Mouse (Mus musculus): Measurements from ENCODE around the gene Pigu.

The Pigu gene

DNA sequence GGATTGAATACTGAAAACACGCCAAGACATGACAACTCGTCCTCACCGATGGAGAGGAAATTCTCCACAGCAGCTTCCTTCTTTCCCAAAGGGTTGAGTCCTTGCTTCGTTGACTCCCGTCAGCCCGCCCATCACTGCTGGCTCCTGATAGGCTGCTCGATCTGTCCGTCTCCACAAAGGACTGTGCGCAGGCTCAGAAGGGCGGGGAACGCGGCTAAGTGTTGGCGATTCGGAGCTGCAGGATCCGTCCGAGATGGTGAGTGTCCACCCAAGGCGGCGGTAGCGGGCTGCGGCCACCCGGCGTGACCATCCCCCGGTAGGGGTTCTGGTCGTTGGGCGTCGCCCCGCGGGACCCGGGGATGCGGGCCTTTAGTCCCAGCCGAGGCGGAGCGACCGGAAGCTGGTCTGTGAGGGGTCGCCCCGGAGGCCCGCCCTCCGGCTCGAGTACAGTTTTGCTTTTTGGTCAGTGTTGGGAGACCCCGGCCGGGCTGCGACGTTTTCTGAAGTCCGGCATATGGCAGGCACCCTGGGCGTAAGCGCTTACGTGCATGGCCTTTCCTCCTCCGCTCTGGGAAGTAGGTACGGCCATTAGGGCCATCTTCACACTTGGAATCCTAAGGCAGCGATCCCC is 120.8 kb downstream of the Pigu start, which contains the start of gene Dynlrb1:
TSS of gene Dynlrb1 (plus strand) at position 172 of the 631 bp plus-strand sequence.
- peak; percentile 100 for DNase-seq (ENCODE audit: low spot score)

DNA sequence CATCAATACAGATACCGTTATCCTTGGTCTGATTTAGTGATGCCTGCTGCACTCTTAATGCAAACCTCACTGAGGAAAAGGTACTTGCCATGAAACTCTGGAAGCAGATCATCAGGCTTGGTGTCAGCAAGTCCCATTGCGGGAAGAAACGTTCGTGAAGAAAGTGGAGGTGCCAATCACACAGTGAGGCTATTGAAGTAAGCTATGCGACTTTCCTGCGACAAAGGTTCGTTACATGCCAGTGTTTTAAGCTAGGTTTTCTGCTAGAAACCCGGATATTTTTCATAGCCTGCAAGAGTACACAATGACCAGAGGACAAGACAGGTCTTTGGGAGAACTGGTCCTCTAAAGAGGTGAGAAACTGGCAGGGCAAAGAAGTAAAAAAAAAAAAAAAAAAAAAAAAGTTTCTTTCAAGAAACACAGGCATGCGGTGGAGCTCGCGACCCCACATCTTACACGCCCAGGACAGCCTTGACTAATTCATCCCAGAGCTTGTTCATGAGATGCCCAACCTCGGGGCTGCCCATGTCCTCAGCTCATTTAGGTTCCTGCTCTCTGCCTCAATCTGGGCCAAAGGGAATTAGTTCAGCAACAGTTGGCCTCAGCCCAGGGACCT is 121.4 kb downstream of the Pigu start:
- DNase-seq (ENCODE audit: low spot score): no peak

Data from urinary bladder, postnatal 14 days (tissue).